Mouse (Mus musculus) embryo, embryonic 9.5 days (tissue): ENCODE results near the gene Samsn1.
"Not testable (repeated sequence)": the region's sequence is repeated elsewhere in the genome, so short reads cannot be mapped to it uniquely, and the experiment has no call there.

Experiments
- DNase-seq: peaks from one replicate; pipeline ENCODE4 v3.0.0-alpha.2; 2017; ENCODE audit errors: extremely low spot score

Gene Samsn1

DNA sequence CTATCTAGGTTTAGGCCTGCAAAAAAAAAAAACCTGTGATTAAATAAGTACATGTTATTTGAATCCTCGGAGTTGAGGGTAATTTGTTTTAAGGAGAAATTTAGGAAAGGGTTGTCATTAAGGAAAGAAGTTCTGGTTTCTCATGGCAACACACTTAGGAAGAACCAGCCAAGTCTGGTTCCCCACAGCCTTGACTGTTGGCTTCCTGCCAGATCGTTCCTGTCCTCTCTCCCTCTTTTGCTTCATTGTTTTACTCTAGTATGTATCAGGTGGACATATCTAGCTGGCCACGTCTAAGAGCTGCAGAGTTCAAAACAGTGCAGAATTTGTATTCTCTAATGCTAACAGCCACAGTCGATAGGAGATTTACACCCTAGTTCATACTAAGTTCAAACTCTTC, 146.2 kb downstream of the Samsn1 start:
- DNase-seq, result no peak

DNA sequence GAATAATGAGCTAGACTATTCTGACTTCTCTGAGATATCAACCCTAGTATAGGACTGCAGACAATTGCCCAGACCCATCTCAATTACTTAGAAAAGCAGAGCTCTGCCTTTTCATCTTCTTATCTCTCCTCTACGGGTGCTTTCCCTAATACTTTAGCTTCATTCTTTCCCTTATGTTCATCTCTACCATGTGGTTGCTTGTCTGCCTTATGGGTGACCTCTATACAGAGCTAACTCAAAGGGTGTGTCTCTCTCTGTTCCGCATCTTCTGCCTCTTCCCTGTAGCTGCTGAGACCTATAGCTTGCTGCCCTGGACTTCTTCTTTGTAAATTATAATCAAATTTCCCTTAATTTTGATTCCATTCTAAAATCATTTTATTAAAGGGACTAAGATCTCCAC, 147.6 kb downstream of the Samsn1 start:
- DNase-seq, result no peak

DNA sequence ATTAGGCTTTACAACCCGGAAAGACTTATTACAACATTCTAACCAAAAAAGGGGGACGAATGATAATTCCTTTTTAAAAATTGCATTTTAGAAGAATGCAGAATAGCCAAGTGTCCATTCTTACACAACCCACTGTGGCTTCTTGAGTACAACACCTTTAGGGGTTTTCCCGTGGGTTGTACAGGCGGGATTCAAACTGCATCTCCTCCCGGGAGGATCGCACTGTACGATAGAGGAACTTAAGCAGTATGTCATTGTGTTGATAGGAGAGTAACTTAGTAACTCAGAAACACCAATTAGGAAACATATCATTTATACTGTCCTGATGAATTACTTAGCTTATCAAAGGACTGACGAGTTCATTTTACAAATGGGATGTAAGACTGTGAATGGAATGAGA, 149.8 kb downstream of the Samsn1 start:
- no peak for DNase-seq

DNA sequence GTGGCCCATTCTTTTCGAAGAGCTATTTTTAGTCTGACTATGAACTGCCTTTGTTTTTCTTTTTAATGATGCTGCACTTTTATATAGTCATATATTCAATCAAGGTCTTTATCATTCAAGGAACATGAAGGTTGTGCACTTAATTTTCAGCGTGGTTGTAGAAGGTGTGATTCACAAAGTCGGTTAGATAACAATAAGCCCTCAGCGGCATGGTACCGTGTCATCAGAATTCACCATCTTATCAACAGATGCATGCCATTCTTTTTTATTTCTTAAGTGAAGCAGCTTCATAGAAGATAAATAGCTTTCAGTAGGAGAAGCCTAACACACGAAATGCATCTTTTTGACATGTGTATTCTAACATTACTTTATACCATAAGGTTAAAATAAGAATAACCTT, 154.7 kb downstream of the Samsn1 start:
- no peak for DNase-seq

DNA sequence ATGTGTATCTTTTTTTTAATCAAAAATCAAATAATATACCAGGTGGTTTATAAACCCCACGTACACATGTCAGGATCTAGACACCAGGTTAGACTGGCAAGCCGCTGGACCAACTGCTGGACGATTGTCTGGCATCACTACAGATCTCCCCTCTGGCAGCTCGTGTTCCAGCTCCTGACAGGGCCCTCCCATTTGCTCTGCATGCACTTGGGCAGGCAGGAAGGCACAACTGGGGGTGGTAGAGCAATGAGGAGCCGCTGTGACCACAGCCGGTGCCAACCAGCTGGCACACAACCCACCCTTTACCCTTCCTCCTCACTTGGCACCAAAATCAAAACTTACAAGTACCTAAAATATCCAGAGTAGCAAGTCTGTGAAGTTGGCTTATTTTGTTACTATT, 156.6 kb downstream of the Samsn1 start:
- DNase-seq, result no peak

DNA sequence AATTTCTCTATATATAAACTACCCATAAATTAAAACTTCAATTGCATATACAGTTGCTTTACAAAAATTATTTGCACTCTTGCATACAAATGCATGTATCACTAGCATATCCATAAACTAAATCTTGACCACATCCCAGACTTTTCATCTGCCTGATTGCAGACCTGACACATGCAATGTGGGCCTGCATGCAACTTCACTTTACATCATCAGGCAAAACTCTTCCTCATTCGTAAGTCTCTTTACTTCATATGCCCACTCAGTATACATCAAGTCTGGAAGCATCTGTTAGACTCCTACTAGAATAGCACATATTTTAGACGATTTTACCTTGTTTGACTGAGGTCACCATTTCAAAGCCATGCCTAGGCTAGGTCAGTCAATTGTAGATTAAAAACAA, 157.4 kb downstream of the Samsn1 start:
- no peak for DNase-seq

DNA sequence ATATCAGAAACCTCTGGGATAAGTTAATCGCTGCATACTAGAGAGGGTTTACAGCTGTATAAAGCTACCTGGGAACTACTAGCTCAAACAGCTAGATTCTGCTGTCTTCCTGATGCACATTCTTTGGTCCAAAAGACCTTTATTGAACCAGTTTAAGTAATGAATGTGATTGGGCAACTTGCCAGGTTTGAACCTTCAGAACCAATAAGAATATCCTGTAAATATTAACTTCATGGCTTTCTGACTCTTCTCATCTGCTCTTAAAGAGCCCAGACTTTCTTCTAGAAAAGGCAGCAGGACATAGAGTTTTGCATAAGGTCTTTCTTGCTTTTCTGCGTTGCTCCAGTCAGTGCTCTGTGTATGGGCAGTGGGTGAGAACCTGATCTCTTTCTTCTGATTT, 165.7 kb downstream of the Samsn1 start:
- DNase-seq, result no peak

DNA sequence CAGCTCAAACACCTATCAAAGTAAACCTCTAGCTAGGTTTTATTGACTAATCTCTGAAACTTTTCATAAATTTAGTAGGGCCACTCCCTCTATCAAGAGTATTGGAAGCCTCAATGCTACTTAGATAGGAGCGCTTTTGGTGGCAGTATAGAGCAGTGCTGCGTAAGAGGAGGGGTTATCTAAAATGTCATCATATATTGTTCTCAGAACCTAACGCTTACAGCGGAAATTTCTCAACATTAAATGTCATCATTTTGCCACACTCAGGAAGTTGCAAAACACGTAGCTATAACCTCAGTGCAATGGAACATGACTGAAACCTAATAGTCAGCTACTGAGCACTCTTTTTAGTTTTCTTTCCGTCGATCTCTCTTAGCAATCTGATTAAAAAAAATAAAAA, 166.7 kb downstream of the Samsn1 start:
- DNase-seq, result no peak

DNA sequence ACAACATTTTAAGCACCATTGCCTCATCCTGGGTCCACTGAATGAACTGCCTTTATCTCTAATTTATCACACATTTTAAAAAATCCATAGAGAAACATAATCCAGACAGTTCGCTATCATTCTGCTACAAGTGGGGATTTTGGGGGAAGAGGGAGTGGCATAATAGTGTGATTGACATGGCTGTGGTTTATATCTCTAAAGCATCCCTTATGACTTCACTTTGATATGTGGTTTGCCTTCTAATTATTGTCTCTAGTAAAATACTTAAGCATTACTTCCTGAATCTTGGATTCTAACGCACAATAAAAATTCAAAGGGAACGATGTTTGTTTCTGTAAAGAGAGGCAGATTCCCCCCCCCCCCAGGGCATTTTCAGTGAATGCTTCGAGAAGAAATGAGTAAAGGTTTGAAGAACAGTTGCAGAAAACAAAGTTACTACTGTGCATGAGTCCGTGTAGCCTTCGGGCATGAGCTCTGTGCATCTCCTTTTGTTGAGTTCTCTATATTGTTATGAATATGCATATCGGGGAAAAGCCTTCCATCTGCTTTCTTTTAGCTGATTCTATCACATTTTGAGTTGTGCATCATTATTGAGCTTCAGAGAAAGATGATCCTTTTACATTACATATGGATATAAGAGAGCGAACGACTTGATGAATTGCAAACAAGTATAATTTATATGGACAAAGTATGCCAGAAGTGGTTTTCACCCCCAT, 168.4 kb downstream of the Samsn1 start:
- no peak for DNase-seq

DNA sequence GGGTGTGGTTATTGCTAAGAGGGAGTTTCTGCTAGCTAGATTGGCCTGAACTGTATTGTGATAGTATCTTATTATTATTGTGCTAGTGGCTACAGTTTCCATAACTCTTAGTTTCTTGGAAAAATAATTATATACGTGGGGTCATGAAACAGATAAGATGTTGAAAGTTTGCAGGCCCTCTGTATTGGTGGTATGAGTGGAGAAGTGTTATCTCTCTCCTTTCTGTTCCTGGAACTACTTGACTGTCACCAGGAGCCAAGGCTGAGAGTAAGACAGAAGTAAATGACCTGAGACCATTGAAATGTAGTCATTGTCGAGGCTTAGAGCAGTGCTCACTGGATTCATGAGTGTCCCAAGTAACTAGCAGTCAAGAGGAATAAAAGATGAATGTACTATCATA, 169.6 kb downstream of the Samsn1 start:
- no peak for DNase-seq

DNA sequence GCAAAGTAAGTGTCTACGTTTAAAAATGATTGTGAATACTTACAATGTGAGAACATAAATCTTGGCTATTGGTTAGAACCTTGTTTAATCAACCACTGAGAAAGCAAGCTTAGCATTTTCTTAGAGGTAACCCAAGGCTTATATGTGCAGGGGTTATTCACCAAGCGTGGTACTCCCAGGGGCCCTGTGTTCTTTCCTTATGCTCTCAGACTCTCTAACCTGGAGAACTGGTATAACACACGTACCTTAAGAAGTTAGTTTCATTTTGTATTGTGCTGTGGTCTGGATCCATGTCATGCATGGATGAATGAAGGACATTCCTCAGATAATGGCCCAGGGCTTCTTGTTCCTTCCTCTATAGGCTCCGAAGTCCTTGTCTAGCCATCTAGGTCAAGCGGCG, 173.0 kb downstream of the Samsn1 start:
- DNase-seq, result no peak

DNA sequence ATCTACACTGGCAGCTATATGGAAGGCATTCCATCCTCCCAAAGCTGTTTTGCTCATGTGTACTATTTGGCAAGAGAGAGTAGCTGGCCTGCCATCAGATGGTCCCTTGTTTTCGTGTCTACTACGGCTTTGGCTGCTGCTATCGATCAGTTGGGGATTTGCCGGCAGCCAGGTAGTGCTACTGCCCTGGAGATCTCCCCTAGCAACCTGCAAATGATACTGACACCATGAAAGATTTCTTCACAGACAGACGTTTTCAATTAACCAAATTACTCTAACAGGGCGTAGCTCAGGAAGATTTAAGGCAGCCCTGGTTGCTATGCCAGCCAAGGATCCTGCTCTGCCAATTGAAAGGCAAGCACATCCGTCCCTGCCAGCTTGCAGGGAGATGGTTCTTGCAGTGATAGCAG, 178.4 kb downstream of the Samsn1 start:
- DNase-seq, result no peak

DNA sequence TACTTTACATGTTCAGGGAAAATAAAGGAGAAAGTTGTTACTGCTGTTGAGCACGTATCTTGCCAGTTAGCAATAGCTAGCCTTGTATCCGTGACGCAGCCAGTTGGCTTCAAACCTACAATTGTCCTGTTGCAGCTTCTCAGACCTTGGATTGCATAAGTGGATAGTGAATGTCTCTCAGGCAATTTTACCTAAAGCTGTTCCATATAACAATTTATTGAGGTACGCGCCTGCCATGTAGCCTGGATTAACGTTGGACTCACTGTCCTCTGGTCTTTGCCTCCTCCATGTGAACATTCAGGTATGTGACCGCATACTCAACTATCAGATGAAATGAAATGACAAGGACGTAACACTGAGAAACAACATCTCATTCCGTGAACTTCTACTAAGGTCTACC, 179.1 kb downstream of the Samsn1 start:
- no peak for DNase-seq

DNA sequence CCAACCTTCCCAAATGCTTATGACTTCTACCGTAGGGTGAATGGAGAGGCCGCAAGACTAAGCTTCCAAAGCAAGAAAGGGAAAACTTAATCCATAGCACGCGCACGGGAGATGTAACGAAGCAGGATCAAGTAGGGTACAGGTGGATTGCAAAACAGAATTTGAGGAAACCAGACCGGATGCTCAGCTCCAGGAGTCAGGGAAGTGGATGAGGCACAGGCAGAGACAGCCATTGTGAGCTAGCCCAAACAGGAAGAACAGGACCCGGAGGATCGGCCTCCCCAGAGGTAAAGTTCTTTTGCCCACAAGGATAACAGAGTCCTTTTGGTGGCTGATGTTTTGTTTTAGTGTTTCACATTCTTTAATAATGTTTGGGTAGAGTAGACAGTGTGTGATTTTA, 179.5 kb downstream of the Samsn1 start:
- no peak for DNase-seq

DNA sequence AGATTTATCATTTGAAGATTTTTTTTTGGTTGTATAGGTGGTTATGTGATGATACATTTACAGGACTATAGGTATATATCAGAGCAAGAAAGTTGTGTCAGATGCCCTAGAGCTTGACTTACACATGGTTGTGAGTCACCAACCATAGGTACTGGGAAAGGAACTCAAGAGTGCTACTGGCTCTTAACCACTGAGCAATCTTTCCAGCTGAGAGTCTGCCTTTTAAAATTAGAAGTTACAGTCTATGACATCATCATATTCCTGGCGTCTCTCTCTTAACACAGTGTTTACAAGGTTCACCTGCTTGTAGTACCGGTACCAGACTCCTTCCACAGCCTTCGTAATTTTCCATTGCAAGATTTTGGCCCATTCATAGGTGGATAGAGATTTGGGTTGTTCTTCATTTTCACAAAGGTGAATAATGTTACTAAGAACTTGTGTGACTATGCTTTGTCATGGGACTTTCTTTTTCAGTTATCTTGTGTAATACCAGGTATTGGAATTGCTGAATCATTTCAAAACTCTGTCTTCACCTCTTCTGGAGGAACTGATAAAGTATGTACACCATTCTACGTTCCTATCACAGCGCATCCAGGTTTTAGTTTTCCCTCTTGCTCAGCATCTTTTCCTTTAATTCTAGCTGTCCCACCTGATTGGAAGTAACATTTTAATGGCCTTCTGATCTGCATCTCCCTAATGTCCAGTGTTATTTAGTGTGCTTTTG, 184.2 kb downstream of the Samsn1 start:
- no peak for DNase-seq

DNA sequence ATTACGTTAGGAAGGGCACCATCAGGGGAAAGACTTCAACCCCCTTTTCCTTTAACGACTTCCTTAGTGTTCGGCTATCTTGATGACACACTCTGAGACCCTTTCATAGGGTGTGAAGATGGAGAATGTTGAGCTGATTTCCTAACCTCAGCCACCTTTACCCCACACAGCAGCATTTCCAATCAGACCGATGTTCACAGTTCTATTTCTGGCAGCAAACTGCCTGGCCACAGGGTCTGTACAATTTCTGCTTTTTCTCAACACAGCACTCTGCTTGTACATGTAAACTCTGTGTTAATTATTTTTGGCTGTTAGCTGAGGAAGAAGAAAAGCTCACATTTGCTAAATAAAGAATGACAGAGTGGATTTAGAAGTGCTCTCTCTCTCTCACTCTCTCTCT, 190.7 kb downstream of the Samsn1 start:
- no peak for DNase-seq

DNA sequence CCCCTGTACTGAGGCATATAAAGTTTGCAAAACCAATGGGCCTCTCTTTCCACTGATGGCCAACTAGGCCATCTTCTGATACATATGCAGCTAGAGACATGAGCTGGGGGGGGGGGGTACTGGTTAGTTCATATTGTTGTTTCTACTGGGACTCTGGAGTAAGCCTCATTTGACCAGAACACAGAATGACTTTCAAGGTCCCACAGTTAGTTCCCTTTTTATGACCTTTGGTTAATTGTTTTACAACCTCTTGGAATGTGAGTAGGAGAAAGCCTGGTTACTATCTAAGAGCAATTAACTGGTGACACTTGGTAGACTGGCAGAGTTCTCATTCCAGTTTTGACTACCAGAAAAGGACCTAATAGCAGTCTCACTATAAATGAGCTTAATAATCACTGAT, 195.1 kb downstream of the Samsn1 start:
- DNase-seq, result not testable (repeated sequence)

DNA sequence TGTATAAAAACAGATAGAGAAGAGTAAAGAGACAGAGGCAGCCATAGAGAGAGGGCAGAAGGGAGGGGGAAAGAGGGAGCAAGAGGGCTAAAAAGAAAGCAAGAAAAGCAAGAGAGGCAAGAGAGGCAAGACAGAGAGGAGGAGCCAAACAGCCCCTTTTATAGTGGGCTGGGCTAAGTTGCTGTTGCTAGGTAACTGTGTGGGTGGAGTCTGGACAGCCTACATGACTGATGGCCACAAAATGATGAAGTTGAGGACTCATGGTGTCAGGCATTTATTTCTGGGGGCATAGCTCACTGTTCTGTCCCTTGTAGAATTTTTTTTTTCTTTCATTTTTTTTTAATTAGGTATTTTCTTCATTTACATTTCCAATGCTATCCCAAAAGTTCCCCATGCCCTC, 195.6 kb downstream of the Samsn1 start:
- DNase-seq, result no peak

DNA sequence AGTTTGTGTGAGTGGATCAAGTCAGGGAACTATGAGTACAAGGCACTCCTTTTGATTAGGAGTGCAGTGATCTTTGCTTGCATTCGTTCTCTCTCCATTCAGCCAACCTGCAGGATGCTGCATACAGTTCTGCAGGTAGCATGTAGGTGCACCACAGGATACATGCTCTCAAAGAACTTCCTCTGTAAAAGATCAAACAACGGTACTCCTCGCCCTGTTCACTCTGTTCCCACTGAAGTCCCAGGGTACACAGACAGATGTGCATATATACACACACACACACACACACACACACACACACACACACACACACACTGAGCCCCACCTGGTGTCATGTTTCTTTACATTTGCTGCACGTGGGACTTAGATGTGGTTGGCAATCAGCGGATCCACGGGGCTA, 198.9 kb downstream of the Samsn1 start:
- no peak for DNase-seq

DNA sequence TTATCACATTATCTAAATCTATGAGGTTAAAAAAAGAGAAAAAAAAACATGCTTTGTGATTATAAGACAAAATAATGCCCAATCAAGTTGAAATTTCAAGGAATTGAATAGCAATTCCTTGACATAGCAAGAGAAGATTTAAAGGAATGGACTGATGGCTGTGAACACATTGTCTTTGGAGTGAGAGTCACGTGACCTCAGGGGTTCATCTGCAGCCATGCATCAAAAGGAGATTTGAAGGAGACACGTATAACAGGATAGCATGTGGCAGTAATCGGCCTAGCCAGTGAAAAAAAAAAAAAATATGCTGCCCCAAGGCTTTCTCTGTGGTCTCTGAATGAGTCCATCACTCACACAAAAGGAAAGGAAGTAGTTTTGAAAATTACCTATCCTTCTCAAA, 201.1 kb downstream of the Samsn1 start:
- DNase-seq, result no peak
